Comparison of ENCODE assay signal across 8 mouse cellular contexts in the genomic region with DNA sequence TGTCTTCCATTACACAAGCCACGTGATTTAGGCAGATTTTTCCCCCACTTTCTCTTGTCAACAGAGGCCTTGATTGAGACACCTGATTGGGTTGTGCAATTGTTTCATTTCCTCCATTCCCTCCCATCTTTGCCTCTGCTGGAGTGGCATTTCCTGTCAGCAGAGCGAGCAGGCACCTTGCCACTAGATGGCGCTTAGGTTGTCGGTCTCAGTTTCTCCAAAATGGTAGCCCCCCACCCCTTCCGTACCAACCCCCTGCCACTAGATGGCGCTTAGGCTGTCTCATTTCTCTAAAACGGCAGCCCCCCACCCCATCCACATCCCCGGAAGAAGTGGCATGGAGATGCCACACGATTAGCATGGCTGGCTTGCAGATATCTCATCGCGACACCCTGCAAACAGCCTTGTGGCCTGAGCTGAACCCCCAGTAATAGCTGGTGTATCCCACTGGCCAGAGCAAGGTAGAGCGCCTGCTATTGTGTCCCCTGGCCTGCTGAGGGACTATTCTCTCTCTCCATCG. TPM values are rescaled to one million over a fixed set of nuclear protein-coding genes. Genes with fewer than 3 reads are reported as not detected.
DNase-seq lines count a peak whose midpoint lies in the region; ATAC-seq and TF ChIP-seq lines count a peak whose summit lies in the region.

No protein-coding gene starts in this region.

- in situ Hi-C loops in CH12.LX (cut with MboI; ENCODE audit: low pct_ligation_motif_present, low pct_unique_long_range_greater_than_20kb, low sequenced_read_pairs): loop anchor here (5.0 to 25.0 kb wide), 2 partner anchors 149 to 661 kb away; no protein-coding TSS in a partner anchor

- no peak overlapping the region for H3K4me3 ChIP-seq in CH12.LX (replicated peaks in 1 of 3; ENCODE audit: low read depth in 2 of 3, low read length in 2 of 3, poor library complexity in 1 of 3)
- no peak overlapping the region for H3K4me3 ChIP-seq in lung, adult 2 months (replicated peaks; ENCODE audit: extremely low read depth, low read depth, low read length)
- H3K4me3 ChIP-seq in neural tube, embryonic 14.5 days (ENCODE audit: low read depth, low read length): no peak overlapping the region

- peak; percentile 31; the same call in 1 of the 2 replicates for TF ChIP-seq EP300 in CH12.LX (IDR thresholded peaks at IDR 0.05; ENCODE audit: low read length)

- peaks cover 0 to 13% of the 10 kb centered on the region in 2 experiments; a peak in 2 of 4 replicates for H3K4me1 ChIP-seq in CH12.LX (ENCODE audit: control insufficient read depth in 1 of 2, insufficient read depth in 2 of 2)
- peaks cover 3% of the 10 kb centered on the region for H3K4me1 ChIP-seq in lung, adult 2 months (ENCODE audit: control insufficient read depth, insufficient read depth, low read length)
- no peaks in the 10 kb centered on the region for H3K4me1 ChIP-seq in neural tube, embryonic 14.5 days (ENCODE audit: control insufficient read depth, insufficient read depth, low read length)

- 34% methylated on average over 13 of the region's 13 CpGs for WGBS in lung, adult 2 months
- 41% methylated on average over 13 of the region's 13 CpGs for WGBS in neural tube, embryonic 14.5 days

- no peaks in the 10 kb centered on the region for H3K27me3 ChIP-seq in CH12.LX (replicated peaks)
- H3K27me3 ChIP-seq in neural tube, embryonic 14.5 days (ENCODE audit: control insufficient read depth, insufficient read depth, low read length): no peaks in the 10 kb centered on the region

- H3K36me3 ChIP-seq in CH12.LX (replicated peaks in 1 of 2; ENCODE audit: control insufficient read depth in 1 of 2, insufficient read depth in 1 of 2, low read length in 1 of 2): no peaks in the 10 kb centered on the region
- no peaks in the 10 kb centered on the region for H3K36me3 ChIP-seq in neural tube, embryonic 14.5 days (ENCODE audit: control insufficient read depth, insufficient read depth, low read length)

- no peak overlapping the region for H3K27ac ChIP-seq in CH12.LX (ENCODE audit: insufficient read depth, low read depth)
- H3K27ac ChIP-seq in neural tube, embryonic 14.5 days (ENCODE audit: low read depth, low read length): no peak overlapping the region

- peak; percentile 65 for ATAC-seq in neural tube, embryonic 14.5 days (ENCODE audit: low read depth)

- peak; percentile 87 to 99 for TF ChIP-seq CTCF in CH12.LX (conservative IDR thresholded peaks at IDR 0.05 in 1 of 2, IDR thresholded peaks at IDR 0.05 in 1 of 2; ENCODE audit: low read depth in 2 of 2, low read length in 2 of 2)
- TF ChIP-seq CTCF in lung, adult 2 months (IDR thresholded peaks at IDR 0.05; ENCODE audit: insufficient read depth, low read length): peak; percentile 79

- dilution Hi-C loops in CH12.LX (cut with MboI; ENCODE audit: extremely low pct_ligation_motif_present, extremely low pct_unique_long_range_greater_than_20kb, low sequenced_read_pairs): no loop called here

- no peak overlapping the region for H3K4me2 ChIP-seq in CH12.LX (ENCODE audit: insufficient read depth, low read depth, poor library complexity, severe bottlenecking)
- H3K4me2 ChIP-seq in neural tube, embryonic 14.5 days (ENCODE audit: low read depth, low read length): no peak overlapping the region; the same call in 1 of the 2 replicates

- H3K79me2 ChIP-seq in CH12.LX (replicated peaks; ENCODE audit: control insufficient read depth, extremely low read depth, insufficient read depth, poor library complexity, severe bottlenecking): no peaks in the 10 kb centered on the region

- DNase-seq in 3134 (ENCODE audit: extremely low read depth, insufficient read length, low spot score) (peak; percentile 29), CH12.LX (ENCODE audit: extremely low read depth) (peak; percentile 91)
- DNase-seq in cerebellum, postnatal 25 days: peak; percentile 28 to 64
- peak; percentile 52 for DNase-seq in gastrocnemius, postnatal 10 days
- DNase-seq in kidney, postnatal 14 days: peak; percentile 55
- DNase-seq in lung, adult 2 months: peak; percentile 55
- peak; percentile 46 for DNase-seq in yolk sac, embryonic 10.5 days (ENCODE audit: low spot score)

- peak; percentile 74 for TF ChIP-seq RAD21 in CH12.LX (IDR thresholded peaks at IDR 0.05; ENCODE audit: low read depth, low read length)

- no peak overlapping the region for H3K9ac ChIP-seq in CH12.LX (ENCODE audit: insufficient read depth, low read depth)
- H3K9ac ChIP-seq in neural tube, embryonic 14.5 days (replicated peaks; ENCODE audit: low read depth, low read length): no peak overlapping the region

- H3K9me3 ChIP-seq in CH12.LX (replicated peaks; ENCODE audit: low read length): no peaks in the 10 kb centered on the region
- H3K9me3 ChIP-seq in neural tube, embryonic 14.5 days (ENCODE audit: control insufficient read depth, low read length): no peaks in the 10 kb centered on the region

- TF ChIP-seq POLR2A in CH12.LX (IDR thresholded peaks at IDR 0.05; ENCODE audit: low read depth, low read length): no peak
- TF ChIP-seq POLR2A in lung, adult 2 months (IDR thresholded peaks at IDR 0.05; ENCODE audit: borderline replicate concordance, extremely low read depth, low read depth, low read length): no peak

TF ChIP-seq in CH12.LX, 34 proteins besides CTCF, POLR2A, EP300 and RAD21:
- TF ChIP-seq ELF1 (IDR thresholded peaks at IDR 0.05; ENCODE audit: low read depth, low read length) (peak; percentile 79), UBTF (IDR thresholded peaks at IDR 0.05; ENCODE audit: low read depth, low read length) (no peak), MAX (IDR thresholded peaks at IDR 0.05; ENCODE audit: low read length) (peak; percentile 83), MEF2A (IDR thresholded peaks at IDR 0.05; ENCODE audit: borderline replicate concordance, low read depth, low read length) (peak; percentile 52; the same call in 1 of the 2 replicates), MXI1 (IDR thresholded peaks at IDR 0.05; ENCODE audit: low read depth, low read length) (no peak), IRF4 (IDR thresholded peaks at IDR 0.05; ENCODE audit: low read depth, low read length) (peak; percentile 20; the same call in 1 of the 2 replicates), MYC (IDR thresholded peaks at IDR 0.05; ENCODE audit: low read depth, low read length) (peak; percentile 68), ZC3H11A (IDR thresholded peaks at IDR 0.05; ENCODE audit: low read depth, low read length) (peak; percentile 48; the same call in 1 of the 2 replicates), POLR2AphosphoS2 (IDR thresholded peaks at IDR 0.05; ENCODE audit: low read depth, low read length) (no peak), USF1 (IDR thresholded peaks at IDR 0.05; ENCODE audit: low read depth, low read length) (peak; percentile 43), HCFC1 (IDR thresholded peaks at IDR 0.05; ENCODE audit: low read depth, low read length) (no peak; the same call in 1 of the 2 replicates), TCF12 (IDR thresholded peaks at IDR 0.05; ENCODE audit: low read depth, low read length) (0 out of 2 replicates have a peak, but pooled peaks have one; percentile 14), TBP (conservative IDR thresholded peaks at IDR 0.05; ENCODE audit: low read depth, low read length) (no peak), JUN (IDR thresholded peaks at IDR 0.05; ENCODE audit: insufficient read depth, low read depth, low read length) (no peak), NRF1 (IDR thresholded peaks at IDR 0.05; ENCODE audit: low read depth, low read length) (no peak), MAZ (IDR thresholded peaks at IDR 0.05; ENCODE audit: low read depth, low read length) (peak; percentile 96), ZKSCAN1 (IDR thresholded peaks at IDR 0.05; ENCODE audit: borderline replicate concordance, low read depth, low read length) (no peak), CHD1 (IDR thresholded peaks at IDR 0.05; ENCODE audit: low read depth, low read length) (no peak), PAX5 (IDR thresholded peaks at IDR 0.05; ENCODE audit: low read length) (no peak), RCOR1 (conservative IDR thresholded peaks at IDR 0.05; ENCODE audit: low read depth, low read length) (no peak), NELFE (IDR thresholded peaks at IDR 0.05; ENCODE audit: low read depth, low read length) (peak; percentile 57; the same call in 1 of the 2 replicates), SIN3A (IDR thresholded peaks at IDR 0.05; ENCODE audit: low read length) (peak; percentile 61; the same call in 1 of the 2 replicates), BHLHE40 (IDR thresholded peaks at IDR 0.05; ENCODE audit: low read depth, low read length) (peak; percentile 68), GABPA (IDR thresholded peaks at IDR 0.05; ENCODE audit: insufficient replicate concordance, low read depth, low read length) (no peak), KAT2A (IDR thresholded peaks at IDR 0.05; ENCODE audit: insufficient replicate concordance, low read length) (no peak), ETS1 (conservative IDR thresholded peaks at IDR 0.05; ENCODE audit: low read depth, low read length) (peak; percentile 34; the same call in 1 of the 2 replicates), MAFK (IDR thresholded peaks at IDR 0.05; ENCODE audit: insufficient replicate concordance, low read length) (0 out of 2 replicates have a peak, but pooled peaks have one; percentile 36), JUND (conservative IDR thresholded peaks at IDR 0.05; ENCODE audit: low read depth, low read length) (0 out of 2 replicates have a peak, but pooled peaks have one; percentile 27), CHD2 (IDR thresholded peaks at IDR 0.05; ENCODE audit: low read length) (no peak), ZNF384 (IDR thresholded peaks at IDR 0.05; ENCODE audit: low read depth, low read length) (no peak), ZMIZ1 (IDR thresholded peaks at IDR 0.05; ENCODE audit: low read depth, low read length) (no peak), E2F4 (IDR thresholded peaks at IDR 0.05; ENCODE audit: insufficient replicate concordance, low read depth, low read length) (no peak), SMC3 (IDR thresholded peaks at IDR 0.05; ENCODE audit: low read depth, low read length) (peak; percentile 94), USF2 (conservative IDR thresholded peaks at IDR 0.05; ENCODE audit: low read depth, low read length) (peak; percentile 24; the same call in 1 of the 2 replicates)

RNA-seq across cellular contexts. Expression of a gene that starts 18.8 kb away (rescaled TPM):
- total RNA-seq in CH12.LX (2012; rRNA removed): 0.46 and 0.59 TPM in 2 replicates
- total RNA-seq in CH12.LX (2014; rRNA removed): 0.59 and 0.99 TPM in 2 replicates
- 0.78 and 0.93 TPM in 2 replicates for polyA plus RNA-seq in CH12.LX (2012; ENCODE audit: insufficient read length, low read depth)
- 1 to 10 TPM; 2.2 to 3.0 TPM for total RNA-seq in gastrocnemius, postnatal 10 days (2021)
- 37.1 and 56.1 TPM in 2 replicates for polyA plus RNA-seq in lung, adult 2 months (2012; rRNA removed)
- 2.0 and 2.5 TPM in 2 replicates for polyA plus RNA-seq in neural tube, embryonic 14.5 days (2014; fragmentation: Nextera tagmentation; extraction: Ambion mirVana)

Comparison
In these comparisons a context has a peak if more than half of its experiments do, and no peak if none do; other contexts are left out.
1. DNase-seq: peak in every context shown above with its lines; median percentile 91 in CH12.LX; 55 in kidney, postnatal 14 days; 55 in lung, adult 2 months; 52 in gastrocnemius, postnatal 10 days; 46 in cerebellum, postnatal 25 days; 46 in yolk sac, embryonic 10.5 days; 29 in 3134.
2. RNA of a gene that starts 18.8 kb away (polyA plus RNA-seq): 37.1 to 56.1 TPM in lung, adult 2 months; 2.0 to 2.5 TPM in neural tube, embryonic 14.5 days and 0.78 to 0.93 TPM in CH12.LX; every median in the first group is over 10 times any median in the second.